Mouse (Mus musculus) CH12.LX (cell line): ENCODE data around the gene Cnnm3. TPM values are rescaled to one million over a fixed set of nuclear protein-coding genes. Genes with fewer than 3 reads are reported as not detected.

Experiments used
- DNase-seq: peaks from one replicate; pipeline ENCODE4 v3.0.0-alpha.2; 2013; ENCODE audit errors: extremely low read depth
- H3K27ac ChIP-seq: 2 replicates; pipeline ENCODE4 v1.5.1; 2012; ENCODE audit warnings: low read depth, mild to moderate bottlenecking, control low read depth, moderate library complexity; ENCODE audit not compliant: insufficient read depth
- H3K27me3 ChIP-seq: replicated peaks from 2 replicates; pipeline ENCODE3; 2012; ENCODE audit warnings: inconsistent platforms
- H3K36me3 ChIP-seq, 2 experiments: replicated peaks in 1 of 2; 2 replicates each; pipeline versions ENCODE3 to v1.6.1; 2012; ENCODE audit warnings: inconsistent platforms in 1 of 2, low read length in 1 of 2, mild to moderate bottlenecking in 1 of 2, mixed read lengths in 1 of 2, moderate library complexity in 1 of 2; ENCODE audit not compliant: control insufficient read depth in 1 of 2, insufficient read depth in 1 of 2
- H3K4me1 ChIP-seq, 2 experiments: 2 replicates each; pipeline ENCODE4 v1.6.1; 2012; ENCODE audit warnings: inconsistent platforms in 1 of 2, moderate library complexity in 1 of 2; ENCODE audit not compliant: insufficient read depth in 2 of 2, control insufficient read depth in 1 of 2
- H3K4me2 ChIP-seq: 2 replicates; pipeline ENCODE4 v1.6.1; 2012; ENCODE audit warnings: low read depth, mild to moderate bottlenecking, control low read depth; ENCODE audit not compliant: poor library complexity, insufficient read depth, severe bottlenecking
- H3K4me3 ChIP-seq, 3 experiments: fragments of 150-350 bp in 1 of 3; sonication (generic) in 1 of 3; replicated peaks in 1 of 3; 2 replicates each; pipeline versions ENCODE3 to v1.5.1; 2011 to 2012; ENCODE audit warnings: low read depth in 2 of 3, low read length in 2 of 3, mild to moderate bottlenecking in 2 of 3, moderate library complexity in 2 of 3, control low read depth in 1 of 3, improper control_type of control experiment in 1 of 3, inconsistent platforms in 1 of 3, mixed read lengths in 1 of 3; ENCODE audit not compliant: poor library complexity in 1 of 3
- H3K79me2 ChIP-seq: replicated peaks from 2 replicates; pipeline ENCODE4 v1.6.1; 2012; ENCODE audit warnings: mild to moderate bottlenecking, moderate library complexity; ENCODE audit not compliant: control insufficient read depth, poor library complexity, insufficient read depth, severe bottlenecking; ENCODE audit errors: extremely low read depth
- H3K9ac ChIP-seq: 2 replicates; pipeline ENCODE4 v1.6.1; 2012; ENCODE audit warnings: low read depth, mild to moderate bottlenecking, control low read depth, moderate library complexity; ENCODE audit not compliant: insufficient read depth
- H3K9me3 ChIP-seq: replicated peaks from 2 replicates; pipeline ENCODE3; 2012; ENCODE audit warnings: low read length, inconsistent platforms, mixed read lengths
- CHD1 ChIP-seq: IDR thresholded peaks from 2 replicates; pipeline ENCODE4 v1.6.1; 2012; ENCODE audit warnings: low read depth, low read length, improper control_type of control experiment, inconsistent platforms
- CHD2 ChIP-seq: IDR thresholded peaks from 2 replicates; pipeline ENCODE4 v1.6.1; 2011; ENCODE audit warnings: low read length, improper control_type of control experiment
- CTCF ChIP-seq, 2 experiments: IDR thresholded peaks in 1 of 2; conservative IDR thresholded peaks in 1 of 2; 2 replicates each; pipeline ENCODE4 v1.5.1; 2011 to 2012; ENCODE audit warnings: low read depth in 2 of 2, low read length in 2 of 2, improper control_type of control experiment in 1 of 2, inconsistent platforms in 1 of 2, mild to moderate bottlenecking in 1 of 2, moderate library complexity in 1 of 2
- EP300 ChIP-seq: IDR thresholded peaks from 2 replicates; pipeline ENCODE4 v1.6.1; 2011; ENCODE audit warnings: low read length, improper control_type of control experiment
- IRF4 ChIP-seq: IDR thresholded peaks from 2 replicates; pipeline ENCODE4 v1.6.1; 2014; ENCODE audit warnings: low read depth, mild to moderate bottlenecking, inconsistent platforms, low read length, improper control_type of control experiment
- JUN ChIP-seq: IDR thresholded peaks from 2 replicates; pipeline ENCODE4 v1.6.1; 2011; ENCODE audit warnings: low read depth, mild to moderate bottlenecking, low read length, improper control_type of control experiment, moderate library complexity; ENCODE audit not compliant: insufficient read depth
- JUND ChIP-seq: conservative IDR thresholded peaks from 2 replicates; pipeline ENCODE4 v1.6.1; 2011; ENCODE audit warnings: low read depth, low read length, improper control_type of control experiment
- MAFK ChIP-seq: IDR thresholded peaks from 2 replicates; pipeline ENCODE4 v1.6.1; 2011; ENCODE audit warnings: low read length, improper control_type of control experiment; ENCODE audit not compliant: insufficient replicate concordance
- MXI1 ChIP-seq: IDR thresholded peaks from 2 replicates; pipeline ENCODE4 v1.6.1; 2011; ENCODE audit warnings: mild to moderate bottlenecking, low read depth, low read length, improper control_type of control experiment
- MYC ChIP-seq: IDR thresholded peaks from 2 replicates; pipeline ENCODE4 v1.6.1; 2011; ENCODE audit warnings: low read depth, mild to moderate bottlenecking, improper control_type of control experiment, low read length
- NELFE ChIP-seq: IDR thresholded peaks from 2 replicates; pipeline ENCODE4 v1.6.1; 2011; ENCODE audit warnings: low read depth, low read length, improper control_type of control experiment
- RAD21 ChIP-seq: IDR thresholded peaks from 2 replicates; pipeline ENCODE4 v1.6.1; 2011; ENCODE audit warnings: low read depth, mild to moderate bottlenecking, low read length, improper control_type of control experiment, moderate library complexity
- RCOR1 ChIP-seq: conservative IDR thresholded peaks from 2 replicates; pipeline ENCODE4 v1.6.1; 2012; ENCODE audit warnings: low read depth, mild to moderate bottlenecking, inconsistent platforms, low read length, improper control_type of control experiment
- SIN3A ChIP-seq: IDR thresholded peaks from 2 replicates; pipeline ENCODE4 v1.6.1; 2012; ENCODE audit warnings: low read length, improper control_type of control experiment, inconsistent platforms
- TBP ChIP-seq: conservative IDR thresholded peaks from 2 replicates; pipeline ENCODE4 v1.6.1; 2011; ENCODE audit warnings: low read depth, low read length, improper control_type of control experiment
- TCF12 ChIP-seq: IDR thresholded peaks from 2 replicates; pipeline ENCODE4 v1.6.1; 2014; ENCODE audit warnings: low read depth, mild to moderate bottlenecking, inconsistent platforms, low read length, improper control_type of control experiment
- USF1 ChIP-seq: IDR thresholded peaks from 2 replicates; pipeline ENCODE4 v1.6.1; 2014; ENCODE audit warnings: low read depth, mild to moderate bottlenecking, inconsistent platforms, low read length, improper control_type of control experiment
- USF2 ChIP-seq: conservative IDR thresholded peaks from 2 replicates; pipeline ENCODE4 v1.6.1; 2011; ENCODE audit warnings: low read depth, low read length, improper control_type of control experiment
- ZC3H11A ChIP-seq: IDR thresholded peaks from 2 replicates; pipeline ENCODE4 v1.6.1; 2012; ENCODE audit warnings: low read depth, mild to moderate bottlenecking, inconsistent platforms, low read length, improper control_type of control experiment
- ZNF384 ChIP-seq: IDR thresholded peaks from 2 replicates; pipeline ENCODE4 v1.6.1; 2012; ENCODE audit warnings: low read depth, low read length, improper control_type of control experiment, inconsistent platforms
- dilution Hi-C: fragments of 300-500 bp; cut with MboI; formaldehyde crosslinking; loops from 2 replicates; pipeline ENCODE4 v1.14.3; 2020; ENCODE audit warnings: low sequenced_read_pairs; ENCODE audit not compliant: extremely low pct_unique_long_range_greater_than_20kb, extremely low pct_ligation_motif_present
- in situ Hi-C: fragments of 300-500 bp; cut with MboI; formaldehyde crosslinking; loops from 3 replicates; pipeline ENCODE4 v1.14.3; 2019; ENCODE audit warnings: low sequenced_read_pairs, low pct_ligation_motif_present, low pct_unique_long_range_greater_than_20kb, mixed read lengths
- polyA plus RNA-seq: library from polyadenylated mRNA; unstranded; fragments of >175 nt; gene quantifications from 2 replicates; pipeline ENCODE4 v1.2.1, GENCODE M21; 2012; ENCODE audit warnings: low read depth; ENCODE audit not compliant: insufficient read length
- total RNA-seq, 2 experiments: library from RNA; depleted of rRNA; stranded (reverse); fragments of 300-350 nt in 1 of 2; fragments of >200 nt in 1 of 2; gene quantifications; 2 replicates each; pipeline ENCODE4 v1.2.3; 2012 to 2014

Cnnm3 gene
- total and polyA plus RNA-seq, 3 experiments, result 3.0 to 9.2 (median 8.8) TPM

DNA sequence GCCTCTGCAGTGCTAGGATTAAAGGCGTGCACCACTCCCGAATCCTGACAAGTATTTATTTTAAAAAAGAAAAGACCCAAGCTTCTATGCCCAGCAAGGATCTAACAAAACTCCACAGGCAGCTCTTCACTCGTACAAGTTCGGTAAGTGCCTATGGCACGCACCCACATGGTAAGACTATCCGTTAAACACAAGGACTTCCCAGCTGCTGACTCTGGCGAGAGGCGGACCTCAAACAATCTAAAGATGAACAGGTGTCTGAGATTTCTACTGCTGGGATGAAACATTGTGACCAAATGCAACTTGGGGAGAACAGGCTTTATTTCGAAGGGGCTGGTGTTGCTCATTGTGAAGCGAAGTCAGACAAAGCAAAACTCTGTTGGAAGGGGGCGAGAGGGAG is 28.5 kb downstream of the Cnnm3 start:
- H3K9ac ChIP-seq, result no peak overlapping the region
- TF ChIP-seq JUN (no peak), JUND (no peak), CTCF (conservative IDR thresholded peaks at IDR 0.05 in 1 of 2, IDR thresholded peaks at IDR 0.05 in 1 of 2; ENCODE audit: low read depth in 2 of 2, low read length in 2 of 2) (no peak), RCOR1 (no peak), MYC (no peak), NELFE (no peak), MXI1 (no peak), USF1 (no peak), EP300 (no peak), MAFK (no peak), USF2 (no peak), ZC3H11A (no peak)
- in situ Hi-C loops (no loop called here), dilution Hi-C loops (no loop called here)
- H3K9me3 ChIP-seq, result no peaks in the 10 kb centered on the region
- DNase-seq, result no peak
- peaks cover 47 to 83% of the 10 kb centered on the region in 2 experiments for H3K36me3 ChIP-seq
- H3K27me3 ChIP-seq, result no peaks in the 10 kb centered on the region
- H3K27ac ChIP-seq, result no peak overlapping the region
- no peak overlapping the region for H3K4me3 ChIP-seq
- no peaks in the 10 kb centered on the region for H3K79me2 ChIP-seq
- H3K4me2 ChIP-seq, result no peak overlapping the region
- H3K4me1 ChIP-seq, result no peaks in the 10 kb centered on the region

DNA sequence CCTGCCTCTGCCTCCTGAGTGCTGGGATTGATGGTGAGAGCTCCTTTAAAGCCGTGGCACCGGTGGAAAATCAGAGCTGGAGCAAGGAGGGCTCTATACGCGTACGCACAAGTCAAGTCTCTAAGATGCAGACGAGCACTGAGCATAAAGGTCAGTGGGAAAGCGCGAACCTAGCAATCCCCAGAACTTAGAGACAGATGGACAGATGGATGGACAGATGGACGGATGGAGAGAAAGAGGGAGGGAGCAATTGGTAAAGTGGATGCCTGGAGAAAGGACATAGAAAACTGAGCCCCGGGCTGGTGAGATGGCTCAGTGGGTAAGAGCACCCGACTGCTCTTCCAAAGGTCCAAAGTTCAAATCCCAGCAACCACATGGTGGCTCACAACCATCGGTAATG is 29.1 kb downstream of the Cnnm3 start:
- dilution Hi-C loops, result no loop called here
- H3K27me3 ChIP-seq, result no peaks in the 10 kb centered on the region
- in situ Hi-C loops, result no loop called here
- peaks cover 47 to 77% of the 10 kb centered on the region in 2 experiments for H3K36me3 ChIP-seq
- H3K27ac ChIP-seq, result no peak overlapping the region
- no peaks in the 10 kb centered on the region for H3K9me3 ChIP-seq
- no peak overlapping the region for H3K9ac ChIP-seq
- DNase-seq, result no peak
- no peak overlapping the region for H3K4me3 ChIP-seq
- no peak overlapping the region for H3K4me2 ChIP-seq
- TF ChIP-seq CHD2 (no peak), IRF4 (no peak), TCF12 (no peak), ZNF384 (no peak), MAFK (no peak), MYC (no peak), TBP (no peak), SIN3A (no peak), CHD1 (no peak), RAD21 (no peak)
- H3K4me1 ChIP-seq, result peaks cover 0 to 5% of the 10 kb centered on the region in 2 experiments; a peak in 2 of 4 replicates
- no peaks in the 10 kb centered on the region for H3K79me2 ChIP-seq
